Mouse (Mus musculus): ENCODE results near the gene Adh5. TPM values are rescaled to one million over a fixed set of nuclear protein-coding genes. Genes with fewer than 3 reads are reported as not detected.

Adh5 gene
- total and polyA plus RNA-seq, 2 experiments from 2014 or later: 93.2 to 163 TPM

DNA sequence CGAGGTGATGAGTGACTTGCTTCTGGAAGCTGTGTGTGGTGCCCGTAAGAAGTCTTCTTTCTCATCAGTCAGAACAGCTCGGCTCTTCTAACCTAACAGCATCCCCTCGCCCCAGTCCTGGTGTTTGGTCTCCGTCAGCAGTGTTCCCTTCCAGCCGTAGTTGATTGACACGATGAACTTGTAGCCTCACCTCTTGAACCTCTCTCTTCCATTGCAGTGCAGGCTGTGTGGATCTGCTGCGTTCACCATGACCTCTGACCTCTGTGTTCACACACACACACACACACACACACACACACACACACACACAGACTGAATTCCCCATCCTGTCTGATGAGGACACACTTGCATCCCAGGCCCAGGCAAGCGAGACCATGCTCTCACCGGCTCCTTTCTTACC is 9.3 kb downstream of the Adh5 start:
- H3K9ac ChIP-seq (replicated peaks; ENCODE audit: low read length, poor library complexity, severe bottlenecking): no peak overlapping the region
- H3K4me3 ChIP-seq (ENCODE audit: low read depth, low read length): no peak overlapping the region
- no peaks in the 10 kb centered on the region for H3K9me3 ChIP-seq (ENCODE audit: low read length)
- no peak for DNase-seq (ENCODE audit: low spot score)
- TF ChIP-seq CTCF (IDR thresholded peaks at IDR 0.05): no peak
- no peak for ATAC-seq (ENCODE audit: low FRiP score)
- no peaks in the 10 kb centered on the region for H3K4me1 ChIP-seq (ENCODE audit: insufficient read depth, low read length)
- 94% methylated on average over 10 of the region's 10 CpGs for WGBS
- no peaks in the 10 kb centered on the region for H3K27me3 ChIP-seq (ENCODE audit: insufficient read depth, low read length)
- peaks cover 63% of the 10 kb centered on the region for H3K36me3 ChIP-seq (ENCODE audit: insufficient read depth, low read length)
- no peak overlapping the region for H3K27ac ChIP-seq (ENCODE audit: low read depth, low read length)
- H3K4me2 ChIP-seq (ENCODE audit: low read depth, low read length, poor library complexity, severe bottlenecking): no peak overlapping the region

DNA sequence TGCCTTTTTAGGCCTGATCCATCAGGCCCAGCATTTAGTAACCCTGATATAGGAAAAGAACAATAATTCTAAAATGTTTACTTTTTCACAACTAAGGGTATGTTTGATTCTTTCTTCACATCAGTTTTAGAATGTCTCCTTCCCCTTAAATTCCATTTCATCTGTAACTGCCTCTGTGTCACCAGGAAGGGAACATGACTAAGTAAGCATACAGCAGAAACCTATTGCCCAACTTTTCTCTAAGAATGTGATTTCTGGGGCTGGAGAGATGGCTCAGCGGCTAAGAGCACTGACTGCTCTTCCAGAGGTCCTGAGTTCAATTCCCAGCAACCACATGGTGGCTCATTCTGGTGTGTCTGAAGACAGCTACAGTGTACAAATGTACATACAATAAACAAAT is 11.3 kb downstream of the Adh5 start:
- no peak for DNase-seq (ENCODE audit: low spot score)
- 97% methylated on average over 1 of the region's 1 CpGs for WGBS
- H3K27me3 ChIP-seq (ENCODE audit: insufficient read depth, low read length): no peaks in the 10 kb centered on the region
- H3K9ac ChIP-seq (replicated peaks; ENCODE audit: low read length, poor library complexity, severe bottlenecking): no peak overlapping the region
- H3K27ac ChIP-seq (ENCODE audit: low read depth, low read length): no peak overlapping the region
- no peaks in the 10 kb centered on the region for H3K4me1 ChIP-seq (ENCODE audit: insufficient read depth, low read length)
- ATAC-seq (ENCODE audit: low FRiP score): no peak
- H3K36me3 ChIP-seq (ENCODE audit: insufficient read depth, low read length): peaks cover 52% of the 10 kb centered on the region
- H3K4me3 ChIP-seq (ENCODE audit: low read depth, low read length): no peak overlapping the region
- no peaks in the 10 kb centered on the region for H3K9me3 ChIP-seq (ENCODE audit: low read length)
- no peak overlapping the region for H3K4me2 ChIP-seq (ENCODE audit: low read depth, low read length, poor library complexity, severe bottlenecking)
- TF ChIP-seq CTCF (IDR thresholded peaks at IDR 0.05): no peak

DNA sequence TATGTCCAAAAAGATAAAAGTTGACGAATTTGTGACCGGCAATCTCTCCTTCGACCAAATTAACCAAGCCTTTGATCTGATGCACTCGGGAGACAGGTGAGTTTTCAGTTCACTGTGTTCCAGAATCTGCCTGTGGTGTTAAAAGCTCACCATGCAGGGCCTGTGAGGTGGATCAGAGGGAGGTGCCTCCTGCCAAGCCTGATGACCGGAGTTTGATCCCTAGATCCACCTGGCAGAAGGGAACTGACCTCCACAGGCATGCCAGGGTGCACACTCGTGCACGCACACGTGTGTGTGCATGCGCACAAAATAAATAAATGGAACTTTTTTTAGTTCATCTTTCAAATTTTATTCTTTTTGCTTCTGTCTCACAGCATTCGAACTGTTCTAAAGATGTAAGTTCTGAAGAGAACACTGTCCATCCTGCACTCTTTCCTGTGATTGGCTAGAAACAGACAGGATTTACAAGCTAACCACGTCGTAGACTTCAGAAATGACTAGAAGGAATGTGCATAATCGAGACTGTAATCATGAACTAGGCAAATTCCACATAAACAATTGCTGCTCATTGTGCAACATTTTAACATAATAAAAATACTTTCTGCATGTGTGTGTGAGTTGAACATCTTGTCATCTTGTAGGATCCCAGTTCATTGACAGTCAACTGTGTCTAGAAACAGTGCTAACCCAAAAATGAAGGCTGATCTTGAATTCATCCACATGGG is 12.0 kb downstream of the Adh5 start:
- no peaks in the 10 kb centered on the region for H3K27me3 ChIP-seq (ENCODE audit: insufficient read depth, low read length)
- H3K27ac ChIP-seq (ENCODE audit: low read depth, low read length): no peak overlapping the region
- ATAC-seq (ENCODE audit: low FRiP score) (no peak), DNase-seq (ENCODE audit: low spot score) (no peak)
- H3K9me3 ChIP-seq (ENCODE audit: low read length): no peaks in the 10 kb centered on the region
- no peaks in the 10 kb centered on the region for H3K4me1 ChIP-seq (ENCODE audit: insufficient read depth, low read length)
- no peak overlapping the region for H3K9ac ChIP-seq (replicated peaks; ENCODE audit: low read length, poor library complexity, severe bottlenecking)
- H3K36me3 ChIP-seq (ENCODE audit: insufficient read depth, low read length): peaks cover 50% of the 10 kb centered on the region
- 94% methylated on average over 13 of the region's 13 CpGs for WGBS
- TF ChIP-seq CTCF (IDR thresholded peaks at IDR 0.05): no peak
- no peak overlapping the region for H3K4me2 ChIP-seq (ENCODE audit: low read depth, low read length, poor library complexity, severe bottlenecking)
- no peak overlapping the region for H3K4me3 ChIP-seq (ENCODE audit: low read depth, low read length)

DNA sequence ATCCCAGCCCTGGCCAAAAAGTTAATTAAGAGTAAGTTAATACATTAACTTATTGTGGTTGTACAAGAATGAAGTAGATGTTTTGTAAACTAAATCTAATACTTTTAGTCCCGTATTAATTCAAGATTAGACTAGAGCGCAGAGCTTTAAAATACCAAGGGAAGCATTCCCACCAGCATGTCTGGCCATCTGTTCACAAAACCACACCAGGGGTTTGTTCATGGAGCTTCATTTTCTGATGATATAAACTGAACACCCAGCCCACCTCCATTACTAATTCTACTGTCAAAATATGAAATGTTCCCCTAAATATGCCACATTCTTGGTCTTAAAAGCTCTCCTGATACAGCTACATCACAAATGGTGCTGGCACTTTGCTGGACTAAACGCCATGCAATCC is 15.5 kb downstream of the Adh5 start:
- no peak overlapping the region for H3K27ac ChIP-seq (ENCODE audit: low read depth, low read length)
- H3K9ac ChIP-seq (replicated peaks; ENCODE audit: low read length, poor library complexity, severe bottlenecking): no peak overlapping the region
- no peaks in the 10 kb centered on the region for H3K9me3 ChIP-seq (ENCODE audit: low read length)
- DNase-seq (ENCODE audit: low spot score) (no peak), ATAC-seq (ENCODE audit: low FRiP score) (no peak)
- H3K4me2 ChIP-seq (ENCODE audit: low read depth, low read length, poor library complexity, severe bottlenecking): no peak overlapping the region
- H3K27me3 ChIP-seq (ENCODE audit: insufficient read depth, low read length): no peaks in the 10 kb centered on the region
- WGBS: 95% methylated on average over 3 of the region's 3 CpGs
- TF ChIP-seq CTCF (IDR thresholded peaks at IDR 0.05): no peak
- no peak overlapping the region for H3K4me3 ChIP-seq (ENCODE audit: low read depth, low read length)
- H3K4me1 ChIP-seq (ENCODE audit: insufficient read depth, low read length): no peaks in the 10 kb centered on the region
- H3K36me3 ChIP-seq (ENCODE audit: insufficient read depth, low read length): peaks cover 44% of the 10 kb centered on the region

DNA sequence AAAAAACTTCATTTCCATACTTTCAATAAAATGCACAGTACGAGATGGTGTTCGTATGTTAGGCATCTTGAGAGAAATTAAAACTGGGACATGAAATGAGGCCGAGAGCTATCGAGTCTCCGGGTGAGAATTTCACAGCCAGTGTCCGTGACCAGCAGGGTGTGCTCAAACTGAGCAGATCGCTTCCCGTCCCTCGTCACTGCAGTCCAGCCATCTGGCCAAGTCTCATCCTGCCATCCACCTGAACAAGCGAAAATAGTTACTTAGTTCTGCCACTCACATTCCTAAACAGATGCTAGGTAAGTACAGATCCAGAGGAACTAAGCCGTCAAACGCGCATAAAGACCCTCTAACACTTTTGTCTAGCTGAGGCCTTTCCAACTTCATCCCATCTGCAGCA is 17.4 kb downstream of the Adh5 start:
- DNase-seq (ENCODE audit: low spot score): peak; percentile 37
- H3K4me3 ChIP-seq (ENCODE audit: low read depth, low read length): no peak overlapping the region
- WGBS: 77% methylated on average over 13 of the region's 13 CpGs
- peaks cover 41% of the 10 kb centered on the region for H3K36me3 ChIP-seq (ENCODE audit: insufficient read depth, low read length)
- H3K27ac ChIP-seq (ENCODE audit: low read depth, low read length): no peak overlapping the region
- H3K27me3 ChIP-seq (ENCODE audit: insufficient read depth, low read length): no peaks in the 10 kb centered on the region
- no peak overlapping the region for H3K4me2 ChIP-seq (ENCODE audit: low read depth, low read length, poor library complexity, severe bottlenecking)
- peak; percentile 59 for TF ChIP-seq CTCF (IDR thresholded peaks at IDR 0.05)
- no peak overlapping the region for H3K9ac ChIP-seq (replicated peaks; ENCODE audit: low read length, poor library complexity, severe bottlenecking)
- ATAC-seq (ENCODE audit: low FRiP score): no peak
- H3K4me1 ChIP-seq (ENCODE audit: insufficient read depth, low read length): no peaks in the 10 kb centered on the region
- no peaks in the 10 kb centered on the region for H3K9me3 ChIP-seq (ENCODE audit: low read length)

DNA sequence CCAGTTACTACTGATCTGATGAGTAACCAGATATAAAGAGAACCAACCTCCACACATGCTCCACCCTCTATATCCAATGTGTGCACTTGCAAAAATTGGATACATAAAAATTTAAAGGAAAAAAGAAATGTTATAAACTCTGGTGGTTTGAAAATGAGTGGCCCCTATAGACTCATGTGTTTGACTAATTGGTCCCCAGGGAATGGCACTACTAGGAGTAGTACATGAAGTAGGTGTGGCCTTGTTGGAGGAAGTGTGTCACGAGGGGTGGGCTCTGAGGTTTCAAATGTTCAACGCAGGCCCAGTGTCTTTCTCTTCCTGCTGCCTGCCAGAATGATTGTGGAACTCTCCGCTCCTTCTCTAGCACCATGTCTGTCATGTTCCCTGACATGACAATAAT is 18.9 kb downstream of the Adh5 start:
- 79% methylated on average over 3 of the region's 3 CpGs for WGBS
- no peak overlapping the region for H3K9ac ChIP-seq (replicated peaks; ENCODE audit: low read length, poor library complexity, severe bottlenecking)
- ATAC-seq (ENCODE audit: low FRiP score) (no peak), DNase-seq (ENCODE audit: low spot score) (no peak)
- no peak overlapping the region for H3K27ac ChIP-seq (ENCODE audit: low read depth, low read length)
- no peak for TF ChIP-seq CTCF (IDR thresholded peaks at IDR 0.05)
- H3K36me3 ChIP-seq (ENCODE audit: insufficient read depth, low read length): peaks cover 44% of the 10 kb centered on the region
- no peak overlapping the region for H3K4me3 ChIP-seq (ENCODE audit: low read depth, low read length)
- no peaks in the 10 kb centered on the region for H3K27me3 ChIP-seq (ENCODE audit: insufficient read depth, low read length)
- no peaks in the 10 kb centered on the region for H3K4me1 ChIP-seq (ENCODE audit: insufficient read depth, low read length)
- no peak overlapping the region for H3K4me2 ChIP-seq (ENCODE audit: low read depth, low read length, poor library complexity, severe bottlenecking)
- H3K9me3 ChIP-seq (ENCODE audit: low read length): no peaks in the 10 kb centered on the region
